Mouse (Mus musculus) embryonic fibroblast, embryonic 13.5 days (primary cell): ENCODE results near the gene Hspb6.

Source experiments
- CTCF ChIP-seq: IDR thresholded peaks from 2 replicates; pipeline ENCODE4 v1.5.1; 2011; ENCODE audit warnings: mild to moderate bottlenecking, control low read depth, low read length, moderate library complexity, borderline replicate concordance; ENCODE audit not compliant: insufficient read depth
- POLR2A ChIP-seq: IDR thresholded peaks from 2 replicates; pipeline ENCODE4 v1.6.1; 2011; ENCODE audit warnings: low read depth, mild to moderate bottlenecking, control low read depth, low read length, moderate library complexity

DNA sequence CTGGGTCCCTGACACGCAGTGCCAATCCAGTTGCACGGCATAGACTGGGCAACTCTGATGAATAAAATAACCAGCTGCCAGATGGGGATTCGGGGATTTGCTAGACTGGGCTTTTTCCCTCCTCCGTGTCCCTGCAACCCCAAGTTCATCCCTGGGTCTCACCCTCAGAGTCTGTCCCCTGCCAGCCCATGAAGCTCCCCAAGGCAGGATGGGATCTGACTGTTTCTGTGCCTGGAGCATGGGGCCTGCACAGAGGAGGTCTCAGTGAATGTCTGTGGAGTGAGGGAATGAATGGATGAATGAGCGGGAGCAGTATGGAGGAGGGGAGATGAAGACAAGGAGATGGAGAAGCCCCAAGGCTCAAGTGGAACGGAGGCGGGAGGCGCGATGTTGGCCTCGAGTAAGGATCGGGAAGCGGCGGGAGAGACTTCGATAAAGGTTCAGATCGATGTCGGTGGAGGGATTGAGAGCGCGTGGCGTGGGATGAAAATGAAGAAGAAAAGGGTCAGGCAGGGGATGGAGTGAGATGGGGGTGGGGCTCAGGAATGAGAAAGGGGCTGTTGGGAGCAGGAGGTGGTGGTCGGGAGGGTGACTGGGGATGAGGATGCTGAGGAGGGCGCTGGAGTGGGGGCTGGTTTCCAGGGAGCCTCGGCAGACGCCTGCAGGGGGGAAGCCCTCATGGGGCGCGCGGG lies 17.9 kb upstream of the Hspb6 start:
- TF ChIP-seq POLR2A (no peak), CTCF (no peak)
